10 mouse cellular contexts compared by ENCODE assay signal in genomic region chr4:118147547-118148316, GRCm38 (mm10). TPM values are rescaled to one million over a fixed set of nuclear protein-coding genes. Genes with fewer than 3 reads are reported as not detected.
DNase-seq lines count a peak whose midpoint lies in the region; ATAC-seq and TF ChIP-seq lines count a peak whose summit lies in the region.
"Had no signal": no experiment of that assay in that cellular context is flagged by ENCODE, and none has a peak within 500 bp of the region (broad histone marks: within the 10 kb centered on the region; RNA-seq: fewer than 3 reads in every experiment).

No protein-coding gene starts in this region.

- WGBS in hindbrain, embryonic 14.5 days: 92% methylated on average over 19 of the region's 19 CpGs
- whole genome bisulfite sequencing in hindbrain, embryonic 11.5 days: 94% methylated on average over 19 of the region's 19 CpGs
- WGBS in lung, adult 2 months: 89% methylated on average over 19 of the region's 19 CpGs

- no peaks in the 10 kb centered on the region for H3K4me1 ChIP-seq in hindbrain, embryonic 14.5 days (replicated peaks; ENCODE audit: control insufficient read depth, insufficient read depth, low read length)
- no peaks in the 10 kb centered on the region for H3K4me1 ChIP-seq in hindbrain, embryonic 11.5 days (replicated peaks; ENCODE audit: control insufficient read depth, insufficient read depth, low read length)
- H3K4me1 ChIP-seq in lung, adult 2 months (ENCODE audit: control insufficient read depth, insufficient read depth, low read length): no peaks in the 10 kb centered on the region
- H3K4me1 ChIP-seq: embryonic facial prominence, embryonic 15.5 days; neural tube, embryonic 12.5 days had no signal

- no peaks in the 10 kb centered on the region for H3K9me3 ChIP-seq in hindbrain, embryonic 14.5 days (ENCODE audit: control insufficient read depth, low read length)
- no peaks in the 10 kb centered on the region for H3K9me3 ChIP-seq in hindbrain, embryonic 11.5 days (ENCODE audit: control insufficient read depth, low read length)
- H3K9me3 ChIP-seq: embryonic facial prominence, embryonic 15.5 days; neural tube, embryonic 12.5 days had no signal

- H3K27me3 ChIP-seq in hindbrain, embryonic 14.5 days (ENCODE audit: control insufficient read depth, insufficient read depth, low read length): no peaks in the 10 kb centered on the region
- H3K27me3 ChIP-seq in hindbrain, embryonic 11.5 days (ENCODE audit: control insufficient read depth, insufficient read depth, low read length): no peaks in the 10 kb centered on the region
- H3K27me3 ChIP-seq: embryonic facial prominence, embryonic 15.5 days; neural tube, embryonic 12.5 days had no signal

- H3K4me3 ChIP-seq in hindbrain, embryonic 14.5 days (replicated peaks; ENCODE audit: low read length): no peak overlapping the region
- H3K4me3 ChIP-seq in hindbrain, embryonic 11.5 days (ENCODE audit: low read depth, low read length): no peak overlapping the region
- H3K4me3 ChIP-seq in lung, adult 2 months (replicated peaks; ENCODE audit: extremely low read depth, low read depth, low read length): no peak overlapping the region
- H3K4me3 ChIP-seq: embryonic facial prominence, embryonic 15.5 days; neural tube, embryonic 12.5 days had no signal

- H3K4me2 ChIP-seq in hindbrain, embryonic 14.5 days (replicated peaks): no peak overlapping the region
- no peak overlapping the region for H3K4me2 ChIP-seq in hindbrain, embryonic 11.5 days (replicated peaks; ENCODE audit: low read depth, low read length)
- H3K4me2 ChIP-seq: embryonic facial prominence, embryonic 15.5 days; neural tube, embryonic 12.5 days had no signal

- no peak for DNase-seq in hindbrain, embryonic 14.5 days (ENCODE audit: low spot score)
- no peak for DNase-seq in hindbrain, embryonic 11.5 days (ENCODE audit: low spot score)
- DNase-seq in cerebellum, adult 9-11 months: peak; percentile 65
- peak; percentile 82 to 84 for DNase-seq in gastrocnemius, adult 8-10 months (ENCODE audit: low spot score in 2 of 2)
- peak; percentile 55 to 64 for DNase-seq in layer of hippocampus, postnatal 36 days
- no peak for DNase-seq in lung, adult 2 months
- DNase-seq in urinary bladder, postnatal 10 days (ENCODE audit: low spot score): no peak
- no peak for DNase-seq in lung, postnatal 4 days

- H3K9ac ChIP-seq in hindbrain, embryonic 14.5 days: no peak overlapping the region
- no peak overlapping the region for H3K9ac ChIP-seq in hindbrain, embryonic 11.5 days (ENCODE audit: low read depth, low read length)
- H3K9ac ChIP-seq: embryonic facial prominence, embryonic 15.5 days; neural tube, embryonic 12.5 days had no signal

- ATAC-seq in hindbrain, embryonic 14.5 days (ENCODE audit: low FRiP score): 0 out of 2 replicates have a peak, but pooled peaks have one; percentile 19
- no peak for ATAC-seq in hindbrain, embryonic 11.5 days (ENCODE audit: low FRiP score)

- H3K36me3 ChIP-seq in hindbrain, embryonic 14.5 days (replicated peaks; ENCODE audit: control insufficient read depth, insufficient read depth): peaks cover 97% of the 10 kb centered on the region
- peaks cover 48% of the 10 kb centered on the region for H3K36me3 ChIP-seq in hindbrain, embryonic 11.5 days (ENCODE audit: control insufficient read depth, insufficient read depth, low read length)

- no peak for TF ChIP-seq POLR2A in lung, adult 2 months (IDR thresholded peaks at IDR 0.05; ENCODE audit: borderline replicate concordance, extremely low read depth, low read depth, low read length)

- H3K27ac ChIP-seq in hindbrain, embryonic 14.5 days: peak overlapping the region; percentile 57; the same call in 1 of the 2 replicates
- H3K27ac ChIP-seq in hindbrain, embryonic 11.5 days (ENCODE audit: low read depth, low read length): no peak overlapping the region
- H3K27ac ChIP-seq: embryonic facial prominence, embryonic 15.5 days; neural tube, embryonic 12.5 days had no signal

- no peak for TF ChIP-seq CTCF in lung, adult 2 months (IDR thresholded peaks at IDR 0.05; ENCODE audit: insufficient read depth, low read length)

RNA-seq across cellular contexts. Expression of gene St3gal3, which starts 13.0 kb away (rescaled TPM):
- 10.8 and 11.5 TPM in 2 replicates for polyA plus RNA-seq in hindbrain, embryonic 14.5 days (2014; fragmentation: Nextera tagmentation; extraction: Ambion mirVana)
- 5.5 and 6.0 TPM in 2 replicates for polyA plus RNA-seq in hindbrain, embryonic 11.5 days (2014; fragmentation: Nextera tagmentation; extraction: Ambion mirVana)
- total RNA-seq in gastrocnemius, adult 8-10 months (2022): 10 to 100 TPM; 76.0 to 83.1 (median 80.6) TPM
- 10 to 100 TPM; 43.3 to 45.3 TPM for total RNA-seq in layer of hippocampus, postnatal 36 days (2021)
- 20.1 and 23.4 TPM in 2 replicates for polyA plus RNA-seq in lung, adult 2 months (2012; rRNA removed)

RNA-seq across cellular contexts. Expression of gene Kdm4a, which starts 32.1 kb away (rescaled TPM):
- polyA plus RNA-seq in hindbrain, embryonic 14.5 days (2014; fragmentation: Nextera tagmentation; extraction: Ambion mirVana): 52.8 and 53.7 TPM in 2 replicates
- 58.1 and 67.5 TPM in 2 replicates for polyA plus RNA-seq in hindbrain, embryonic 11.5 days (2014; fragmentation: Nextera tagmentation; extraction: Ambion mirVana)
- total RNA-seq in gastrocnemius, adult 8-10 months (2022): 10 to 100 TPM; 15.2 to 18.1 (median 16.4) TPM
- total RNA-seq in layer of hippocampus, postnatal 36 days (2021): 10 to 100 TPM; 47.0 to 55.4 TPM
- polyA plus RNA-seq in lung, adult 2 months (2012; rRNA removed): 25.6 and 36.0 TPM in 2 replicates

Comparison
In these comparisons a context has a peak if more than half of its experiments do, and no peak if none do; other contexts are left out.
1. DNase-seq: peak in cerebellum, adult 9-11 months (single experiment), gastrocnemius, adult 8-10 months (2 of 2) and layer of hippocampus, postnatal 36 days (2 of 2); none in hindbrain, embryonic 14.5 days (single experiment), hindbrain, embryonic 11.5 days (single experiment), lung, adult 2 months (single experiment), urinary bladder, postnatal 10 days (single experiment) and lung, postnatal 4 days (0 of 2).